Mouse (Mus musculus): ENCODE results near the gene Tgfbi. TPM values are rescaled to one million over a fixed set of nuclear protein-coding genes. Genes with fewer than 3 reads are reported as not detected.

Tgfbi gene
- polyA plus RNA-seq, 1 experiment = 4.7 TPM

GRCm38 (mm10) chr13:56681924-56682323, 72.6 kb downstream of the Tgfbi start:
- no peak for DNase-seq (ENCODE audit: extremely low spot score in 1 of 2, low spot score in 1 of 2)

GRCm38 (mm10) chr13:56682326-56682725, 73.0 kb downstream of the Tgfbi start:
- DNase-seq (ENCODE audit: extremely low spot score in 1 of 2, low spot score in 1 of 2) = peak in 1 of 2 experiments; percentile 52

- DNase-seq (ENCODE audit: extremely low spot score in 1 of 2, low spot score in 1 of 2) = no peak
Observed at GRCm38 (mm10) chr13:56683306-56683705, 74.0 kb downstream of the Tgfbi start.

Other genes with a start within 250 kb of the Tgfbi start
- not detected in 2 replicates for gene Gm3045, start 182.9 kb upstream of the Tgfbi start, polyA plus RNA-seq (2012; rRNA removed)
- gene Slc25a48, start 171.2 kb upstream of the Tgfbi start, polyA plus RNA-seq (2012; rRNA removed) = 0.04 TPM in 2 replicates
- gene Il9, start 127.3 kb upstream of the Tgfbi start, polyA plus RNA-seq (2012; rRNA removed) = not detected in 2 replicates
- gene Fbxl21, start 87.1 kb upstream of the Tgfbi start, polyA plus RNA-seq (2012; rRNA removed) = 4.6 and 5.8 TPM in 2 replicates
- gene Lect2, start 61.0 kb upstream of the Tgfbi start, polyA plus RNA-seq (2012; rRNA removed) = not detected in 2 replicates
- gene Smad5, start 93.5 kb downstream of the Tgfbi start, polyA plus RNA-seq (2012; rRNA removed) = 20.3 and 21.7 TPM in 2 replicates
- 9.2 and 10.6 TPM in 2 replicates for gene Gm45623, start 144.3 kb downstream of the Tgfbi start, polyA plus RNA-seq (2012; rRNA removed)